Mouse (Mus musculus): ENCODE measurements around the gene Clec1b. TPM values are rescaled to one million over a fixed set of nuclear protein-coding genes. Genes with fewer than 3 reads are reported as not detected.

Clec1b gene
- polyA plus RNA-seq, 1 experiment = 2.7 TPM

GRCm38 (mm10) chr6:129427281-129427680 lies 30.2 kb downstream of the Clec1b start:
- no peak for DNase-seq
- Histone ChIP-seq H3K4me1 (ENCODE audit: control insufficient read depth, insufficient read depth, low read length) (peaks cover 13% of the 10 kb centered on the region), H3K4me3 (replicated peaks; ENCODE audit: extremely low read depth, low read depth, low read length) (no peak overlapping the region)
- WGBS = 60% methylated on average over 4 of the region's 4 CpGs
- no peak for TF ChIP-seq POLR2A (IDR thresholded peaks at IDR 0.05; ENCODE audit: borderline replicate concordance, extremely low read depth, low read depth, low read length)
- TF ChIP-seq CTCF (IDR thresholded peaks at IDR 0.05; ENCODE audit: insufficient read depth, low read length) = no peak

- peaks cover 7% of the 10 kb centered on the region for H3K4me1 ChIP-seq (ENCODE audit: control insufficient read depth, insufficient read depth, low read length)
- H3K4me3 ChIP-seq (replicated peaks; ENCODE audit: extremely low read depth, low read depth, low read length) = no peak overlapping the region
- DNase-seq = no peak
- no peak for TF ChIP-seq CTCF (IDR thresholded peaks at IDR 0.05; ENCODE audit: insufficient read depth, low read length)
- TF ChIP-seq POLR2A (IDR thresholded peaks at IDR 0.05; ENCODE audit: borderline replicate concordance, extremely low read depth, low read depth, low read length) = no peak
- WGBS = 63% methylated on average over 5 of the region's 5 CpGs
These were observed 37.1 kb downstream of the Clec1b start for GRCm38 (mm10) chr6:129434239-129434638.

GRCm38 (mm10) chr6:129436025-129436424 lies 38.9 kb downstream of the Clec1b start:
- Histone ChIP-seq H3K4me1 (ENCODE audit: control insufficient read depth, insufficient read depth, low read length) (peaks cover 7% of the 10 kb centered on the region), H3K4me3 (replicated peaks; ENCODE audit: extremely low read depth, low read depth, low read length) (no peak overlapping the region)
- 68% methylated on average over 3 of the region's 3 CpGs for WGBS
- TF ChIP-seq POLR2A (IDR thresholded peaks at IDR 0.05; ENCODE audit: borderline replicate concordance, extremely low read depth, low read depth, low read length) (no peak), CTCF (IDR thresholded peaks at IDR 0.05; ENCODE audit: insufficient read depth, low read length) (no peak)
- no peak for DNase-seq

- TF ChIP-seq CTCF (IDR thresholded peaks at IDR 0.05; ENCODE audit: insufficient read depth, low read length) (no peak), POLR2A (IDR thresholded peaks at IDR 0.05; ENCODE audit: borderline replicate concordance, extremely low read depth, low read depth, low read length) (no peak)
- no peak for DNase-seq
- Histone ChIP-seq H3K4me1 (ENCODE audit: control insufficient read depth, insufficient read depth, low read length) (peaks cover 7% of the 10 kb centered on the region), H3K4me3 (replicated peaks; ENCODE audit: extremely low read depth, low read depth, low read length) (no peak overlapping the region)
- WGBS = 55% methylated on average over 2 of the region's 2 CpGs
These were observed 40.9 kb downstream of the Clec1b start for GRCm38 (mm10) chr6:129438033-129438432.

DNA sequence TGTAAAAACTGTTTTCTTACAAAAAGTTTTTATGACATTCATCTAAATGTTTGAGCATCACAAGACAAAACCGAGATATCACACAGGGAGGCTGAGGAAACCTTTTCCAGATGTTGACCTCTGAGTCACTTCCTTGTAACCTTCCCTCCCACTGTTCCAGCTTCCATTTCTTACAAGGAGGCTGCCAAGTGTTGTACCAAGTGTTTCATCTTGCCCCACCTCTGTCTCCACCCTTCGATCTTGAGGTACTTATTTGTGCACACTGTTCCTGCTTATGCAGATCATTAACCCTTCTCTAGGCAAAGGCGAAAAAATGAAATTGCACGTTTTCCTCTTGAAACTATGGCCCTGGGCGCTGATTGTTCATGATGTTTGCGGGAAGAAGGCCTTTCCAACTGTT lies 52.6 kb downstream of the Clec1b start:
- Histone ChIP-seq H3K4me1 (ENCODE audit: control insufficient read depth, insufficient read depth, low read length) (peaks cover 10% of the 10 kb centered on the region), H3K4me3 (replicated peaks; ENCODE audit: extremely low read depth, low read depth, low read length) (peak overlapping the region; percentile 88)
- no peak for DNase-seq
- 39% methylated on average over 6 of the region's 6 CpGs for WGBS
- TF ChIP-seq CTCF (IDR thresholded peaks at IDR 0.05; ENCODE audit: insufficient read depth, low read length) (no peak), POLR2A (IDR thresholded peaks at IDR 0.05; ENCODE audit: borderline replicate concordance, extremely low read depth, low read depth, low read length) (0 out of 2 replicates have a peak, but pooled peaks have one; percentile 11)

DNA sequence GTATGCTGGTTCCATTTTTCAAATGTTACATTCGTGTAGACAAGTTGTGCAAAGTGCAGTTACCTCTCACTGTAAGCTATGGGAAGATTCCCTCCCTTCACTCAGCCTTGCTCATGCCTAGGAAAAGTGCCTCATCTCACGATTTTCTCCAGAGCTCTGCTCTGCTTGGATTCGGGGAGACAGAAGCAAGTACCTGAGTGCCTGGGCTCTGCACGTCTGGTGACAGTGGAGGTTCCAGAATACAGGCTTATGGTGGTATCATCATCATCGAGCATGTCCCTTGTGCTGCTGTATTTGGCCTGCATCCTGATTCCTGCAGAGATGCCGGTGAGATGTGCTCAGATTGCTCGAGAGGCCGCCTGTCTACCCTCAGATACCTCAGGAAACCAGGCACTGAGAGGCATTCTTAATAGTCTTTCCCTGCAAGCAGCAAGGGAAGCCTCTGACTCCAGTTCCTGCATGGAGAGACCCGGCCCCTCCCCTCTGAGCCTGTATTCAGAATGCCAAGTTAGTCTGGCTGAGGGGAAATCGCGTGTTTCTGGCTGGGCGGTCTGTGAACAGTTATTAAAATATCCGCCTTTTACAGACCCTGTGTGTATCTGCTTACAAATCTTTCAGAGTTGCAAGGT lies 54.4 kb downstream of the Clec1b start, which contains the start of gene Clec1a:
TSS of gene Clec1a (minus strand) at position 590 of the 629 bp plus-strand sequence.
- Histone ChIP-seq H3K4me1 (ENCODE audit: control insufficient read depth, insufficient read depth, low read length) (peaks cover 8% of the 10 kb centered on the region), H3K4me3 (replicated peaks; ENCODE audit: extremely low read depth, low read depth, low read length) (peak within 1 kb of the TSS; percentile 97)
- TF ChIP-seq CTCF (IDR thresholded peaks at IDR 0.05; ENCODE audit: insufficient read depth, low read length) = no peak
- TF ChIP-seq POLR2A (IDR thresholded peaks at IDR 0.05; ENCODE audit: borderline replicate concordance, extremely low read depth, low read depth, low read length) = peak; percentile 79; the same call in 1 of the 2 replicates
- peak; percentile 39 for DNase-seq
- WGBS = 39% methylated on average over 13 of the region's 13 CpGs

Other genes with a start within 250 kb of the Clec1b start
- 103 and 250 TPM in 2 replicates for gene Clec2d, start 216.7 kb upstream of the Clec1b start, polyA plus RNA-seq (2012; rRNA removed)
- 0.54 and 1.3 TPM in 2 replicates for gene Cd69, start 121.9 kb upstream of the Clec1b start, polyA plus RNA-seq (2012; rRNA removed)
- not detected in 2 replicates for gene 4922502D21Rik, start 65.5 kb upstream of the Clec1b start, polyA plus RNA-seq (2012; rRNA removed)
- gene Clec12a, start 54.6 kb upstream of the Clec1b start, polyA plus RNA-seq (2012; rRNA removed) = 1.9 and 4.6 TPM in 2 replicates
- gene Clec12b, start 11.4 kb upstream of the Clec1b start, polyA plus RNA-seq (2012; rRNA removed) = 1.2 and 1.5 TPM in 2 replicates
- gene Clec9a, start 11.6 kb downstream of the Clec1b start, polyA plus RNA-seq (2012; rRNA removed) = 2.2 and 2.7 TPM in 2 replicates
- 30.1 and 38.1 TPM in 2 replicates for gene Clec1a, start 54.7 kb downstream of the Clec1b start, polyA plus RNA-seq (2012; rRNA removed)
- 2.5 and 3.3 TPM in 2 replicates for gene Olr1, start 109.9 kb downstream of the Clec1b start, polyA plus RNA-seq (2012; rRNA removed)
- gene Tmem52b, start 115.3 kb downstream of the Clec1b start, polyA plus RNA-seq (2012; rRNA removed) = 0.17 and 0.26 TPM in 2 replicates
- 101 and 107 TPM in 2 replicates for gene Gabarapl1, start 135.9 kb downstream of the Clec1b start, polyA plus RNA-seq (2012; rRNA removed)
- gene Klre1, start 180.6 kb downstream of the Clec1b start, polyA plus RNA-seq (2012; rRNA removed) = 0.63 and 0.67 TPM in 2 replicates
- 1.2 and 1.4 TPM in 2 replicates for gene Klrd1, start 194.5 kb downstream of the Clec1b start, polyA plus RNA-seq (2012; rRNA removed)
- gene Klrk1, start 226.6 kb downstream of the Clec1b start, polyA plus RNA-seq (2012; rRNA removed) = 0.49 and 0.68 TPM in 2 replicates
- 0.66 TPM in 1 of 2 replicates, not detected in the other for gene Klrc3, start 246.0 kb downstream of the Clec1b start, polyA plus RNA-seq (2012; rRNA removed)

Measured in lung, adult 2 months (tissue).